Mouse (Mus musculus) hindbrain, postnatal 0 days (tissue): ENCODE data around the gene Tmem220. TPM values are rescaled to one million over a fixed set of nuclear protein-coding genes. Genes with fewer than 3 reads are reported as not detected.
"Not testable (repeated sequence)": the region's sequence is repeated elsewhere in the genome, so short reads cannot be mapped to it uniquely, and the experiment has no call there.

Source experiments
- ATAC-seq: fragments of 200-750 bp; cut with Nextera tagmentation; 2 replicates; pipeline ENCODE4 v1.8.0; 2017; ENCODE audit warnings: mild to moderate bottlenecking, moderate TSS enrichment, moderate library complexity
- DNase-seq: peaks from one replicate; pipeline ENCODE4 v3.0.0-alpha.2; 2015; ENCODE audit warnings: low spot score
- H3K27ac ChIP-seq: fragments of 300-500 bp; sonication (generic); 2 replicates; pipeline ENCODE4 v1.5.1; 2014; ENCODE audit warnings: mild to moderate bottlenecking
- H3K27me3 ChIP-seq: fragments of 300-500 bp; sonication (generic); 2 replicates; pipeline ENCODE4 v1.6.1; 2014; ENCODE audit warnings: low read length, mixed read lengths; ENCODE audit not compliant: insufficient read depth
- H3K36me3 ChIP-seq: fragments of 300-500 bp; sonication (generic); 2 replicates; pipeline ENCODE4 v1.6.1; 2014; ENCODE audit warnings: low read length, mixed read lengths; ENCODE audit not compliant: insufficient read depth
- H3K4me1 ChIP-seq: fragments of 300-500 bp; sonication (generic); 2 replicates; pipeline ENCODE4 v1.6.1; 2014; ENCODE audit warnings: antibody characterized with exemption, low read length, mixed read lengths; ENCODE audit not compliant: insufficient read depth
- H3K4me2 ChIP-seq: fragments of 300-500 bp; sonication (generic); 2 replicates; pipeline ENCODE4 v1.6.1; 2014; ENCODE audit warnings: low read depth, mild to moderate bottlenecking, low read length, moderate library complexity, mixed read lengths
- H3K4me3 ChIP-seq: fragments of 300-500 bp; sonication (generic); 2 replicates; pipeline ENCODE4 v1.5.1; 2014; ENCODE audit warnings: low read length
- H3K9ac ChIP-seq: fragments of 300-500 bp; sonication (generic); replicated peaks from 2 replicates; pipeline ENCODE4 v1.6.1; 2014; ENCODE audit warnings: mild to moderate bottlenecking, low read length, moderate library complexity, mixed read lengths
- H3K9me3 ChIP-seq: fragments of 300-500 bp; sonication (generic); 2 replicates; pipeline ENCODE4 v1.6.1; 2016; ENCODE audit warnings: low read length, mixed read lengths
- CTCF ChIP-seq: IDR thresholded peaks from 2 replicates; pipeline ENCODE4 v1.5.1; 2016; ENCODE audit warnings: antibody characterized with exemption, control low read depth, low read depth
- WGBS: fragments of 180-500 bp; shearing (Covaris S2); extraction: QIAGEN DNeasy Blood & Tissue Kit; methylation state at CpG from one replicate; pipeline ENCODE4 v1.1.7; 2014; 5-methylcytosine and 5-hydroxymethylcytosine counted together
- polyA plus RNA-seq: library from polyadenylated mRNA; unstranded; fragments of >200 nt; fragmentation: Nextera tagmentation; extraction: Ambion mirVana; gene quantifications from 2 replicates; pipeline ENCODE4 v1.2.1, GENCODE M21; 2015
- total RNA-seq: library from RNA; depleted of rRNA; stranded (reverse); fragments of >200 nt; gene quantifications from 2 replicates; pipeline ENCODE4 v1.2.3, GENCODE M21; 2014

Gene Tmem220
- total and polyA plus RNA-seq, 2 experiments from 2014 or later, result 0.26 to 1.1 TPM

DNA sequence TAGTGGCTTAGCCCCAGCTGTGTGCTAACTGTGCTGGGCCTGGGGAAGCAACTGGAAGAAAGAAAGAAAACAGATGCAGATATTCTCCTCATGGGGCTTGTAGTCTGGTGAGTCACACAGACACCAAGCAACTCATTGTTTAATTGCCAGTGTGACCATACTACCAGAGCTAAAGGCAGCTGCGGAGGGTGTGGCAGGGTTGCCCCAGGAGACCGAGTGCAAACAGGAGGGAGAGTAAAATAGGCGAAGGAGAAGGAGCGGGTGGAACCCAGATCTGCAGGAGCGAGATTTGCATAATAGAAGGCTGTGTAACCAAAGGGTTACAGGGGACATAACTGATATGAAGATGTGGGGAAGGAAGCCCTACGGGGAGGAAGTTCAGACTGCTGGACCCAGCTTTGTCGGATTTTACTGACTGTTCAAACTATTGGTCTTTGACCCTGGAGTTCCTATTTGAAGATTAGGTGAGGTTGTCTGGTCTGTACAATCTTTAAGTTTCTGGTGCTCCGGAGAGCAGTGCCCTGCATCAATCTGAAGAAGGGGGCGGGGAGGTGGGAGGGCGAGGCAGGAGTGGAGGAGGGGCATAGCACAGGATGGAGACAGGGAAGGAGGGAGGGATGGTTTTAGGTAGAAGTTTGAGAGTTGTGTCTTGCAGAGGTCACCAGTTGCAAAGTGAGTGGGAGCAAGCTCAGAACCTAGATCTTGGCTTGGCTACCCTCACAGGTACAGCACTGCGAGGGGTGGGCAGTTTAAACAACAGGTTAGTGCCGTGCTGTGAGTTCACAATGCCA is 7.0 kb upstream of the Tmem220 start:
- no peak for DNase-seq
- WGBS, result 13% methylated on average over 12 of the region's 12 CpGs
- no peak overlapping the region for H3K4me2 ChIP-seq
- no peaks in the 10 kb centered on the region for H3K4me1 ChIP-seq
- H3K36me3 ChIP-seq, result no peaks in the 10 kb centered on the region
- no peaks in the 10 kb centered on the region for H3K9me3 ChIP-seq
- no peak for TF ChIP-seq CTCF
- no peak for ATAC-seq
- H3K9ac ChIP-seq, result no peak overlapping the region
- H3K27ac ChIP-seq, result no peak overlapping the region
- H3K27me3 ChIP-seq, result no peaks in the 10 kb centered on the region
- H3K4me3 ChIP-seq, result no peak overlapping the region

DNA sequence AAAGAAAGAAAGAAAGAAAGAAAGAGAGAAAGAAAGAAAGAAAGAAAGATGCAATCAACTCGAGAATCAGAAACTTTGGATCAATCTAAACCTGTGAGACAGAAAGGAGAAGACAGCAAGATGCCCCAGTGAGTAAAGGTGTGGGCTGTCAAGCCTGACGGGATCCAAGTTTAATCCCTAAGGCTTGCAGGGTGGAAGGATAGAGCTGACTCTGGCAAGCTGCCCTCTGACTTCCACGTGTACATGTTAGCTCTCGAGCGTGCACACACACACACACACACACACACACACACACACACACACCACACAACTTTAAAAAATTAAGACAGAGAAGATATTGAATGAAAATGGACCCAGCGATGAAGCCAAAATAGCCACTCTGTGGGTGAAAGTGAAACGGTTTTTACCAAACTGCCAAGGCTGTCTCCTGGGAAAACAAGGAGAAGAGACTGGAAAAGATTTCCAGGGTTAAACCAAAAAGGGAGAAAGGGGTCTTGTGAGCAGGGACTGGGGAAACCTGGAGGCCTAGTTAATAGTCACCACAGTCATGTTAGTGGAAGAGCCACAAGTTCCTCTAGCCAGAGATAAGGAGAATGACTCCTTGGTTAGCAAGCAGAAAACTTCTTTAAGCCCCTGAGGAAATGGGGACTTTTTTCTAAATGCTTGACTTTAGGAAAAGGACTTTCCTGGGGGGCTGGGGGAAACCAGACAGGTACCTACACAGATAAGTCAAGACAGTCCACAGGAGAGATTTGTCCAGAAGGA is 5.1 kb upstream of the Tmem220 start:
- DNase-seq, result no peak
- Histone ChIP-seq H3K4me3 (no peak overlapping the region), H3K4me2 (no peak overlapping the region), H3K36me3 (no peaks in the 10 kb centered on the region), H3K9me3 (no peaks in the 10 kb centered on the region), H3K27me3 (no peaks in the 10 kb centered on the region), H3K9ac (no peak overlapping the region), H3K27ac (no peak overlapping the region), H3K4me1 (no peaks in the 10 kb centered on the region)
- 46% methylated on average over 7 of the region's 7 CpGs for WGBS
- no peak for TF ChIP-seq CTCF
- ATAC-seq, result no peak

DNA sequence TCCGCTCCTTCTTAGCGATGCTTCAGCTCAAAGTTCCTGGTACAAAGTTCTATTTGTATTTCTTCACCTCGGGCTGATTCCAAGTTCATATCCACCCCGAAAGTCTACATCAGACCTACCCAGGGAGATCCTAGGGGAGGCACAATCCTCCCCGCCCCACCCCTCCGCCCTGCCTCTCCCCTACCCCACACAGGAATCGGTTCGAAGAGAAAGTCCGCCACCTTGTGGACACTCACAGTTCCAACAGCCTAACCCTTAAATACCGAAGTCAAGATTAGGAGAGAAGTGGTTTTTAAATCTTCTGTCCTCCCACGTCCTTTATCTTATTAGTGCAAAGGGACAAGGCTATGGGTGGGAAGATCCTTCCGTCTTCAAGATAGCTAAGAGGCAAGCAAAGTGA is 4.0 kb upstream of the Tmem220 start:
- ATAC-seq, result peak; percentile 38; the same call in 1 of the 2 replicates

DNA sequence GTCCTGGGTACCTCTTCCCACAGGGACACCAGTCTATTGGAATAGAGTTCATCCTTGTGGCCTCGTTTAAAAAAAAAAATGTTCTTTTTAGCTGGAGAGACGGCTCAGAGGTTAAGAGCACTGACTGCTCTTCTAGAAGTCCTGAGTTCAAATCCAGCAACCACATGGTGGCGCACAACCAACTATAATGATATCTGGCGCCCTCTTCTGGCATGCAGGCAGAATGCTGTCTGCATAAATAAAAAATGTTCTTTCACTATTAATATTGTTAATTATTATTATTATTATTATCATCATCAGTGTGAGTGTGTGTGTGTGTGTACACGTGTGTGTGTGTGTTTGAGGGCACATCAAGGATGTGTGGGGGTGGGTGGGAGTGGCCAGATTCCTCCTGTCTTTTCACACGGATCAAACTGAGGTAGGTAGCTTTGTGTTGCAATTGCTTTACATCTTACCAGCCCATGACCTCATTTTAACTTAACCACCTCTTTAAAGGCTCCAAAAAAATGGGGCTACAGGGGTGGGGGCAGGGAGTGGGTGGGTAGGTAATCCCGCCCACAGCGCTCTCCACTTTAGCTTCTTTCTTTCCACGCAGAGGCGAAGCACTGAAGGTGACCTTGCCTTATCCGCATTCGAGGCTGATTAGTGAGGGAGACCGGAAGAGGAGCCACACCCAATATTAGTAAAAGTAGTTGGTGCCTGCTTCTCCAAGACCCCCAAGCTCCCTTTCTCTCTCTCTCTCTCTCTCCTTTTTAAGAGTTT is 2.4 kb upstream of the Tmem220 start:
- no peaks in the 10 kb centered on the region for H3K36me3 ChIP-seq
- H3K27ac ChIP-seq, result no peak overlapping the region
- no peaks in the 10 kb centered on the region; the same call in 1 of the 2 replicates for H3K4me1 ChIP-seq
- H3K4me2 ChIP-seq, result no peak overlapping the region
- no peak overlapping the region for H3K4me3 ChIP-seq
- H3K27me3 ChIP-seq, result no peaks in the 10 kb centered on the region
- H3K9me3 ChIP-seq, result no peaks in the 10 kb centered on the region
- TF ChIP-seq CTCF, result peak; percentile 65
- 91% methylated on average over 13 of the region's 13 CpGs for WGBS
- DNase-seq (peak; percentile 17), ATAC-seq (no peak)
- no peak overlapping the region for H3K9ac ChIP-seq

More for the DNA sequence above, 4.0 kb upstream of the Tmem220 start:
- 4% methylated on average over 12 of the region's 12 CpGs for WGBS
- Histone ChIP-seq H3K27ac (no peak overlapping the region), H3K27me3 (no peaks in the 10 kb centered on the region), H3K9ac (no peak overlapping the region), H3K4me1 (no peaks in the 10 kb centered on the region; the same call in 1 of the 2 replicates), H3K4me3 (no peak overlapping the region; the same call in 1 of the 2 replicates), H3K4me2 (peak overlapping the region; percentile 44), H3K36me3 (no peaks in the 10 kb centered on the region), H3K9me3 (no peaks in the 10 kb centered on the region)
- TF ChIP-seq CTCF, result peak; percentile 83
- DNase-seq, result peak; percentile 83

DNA sequence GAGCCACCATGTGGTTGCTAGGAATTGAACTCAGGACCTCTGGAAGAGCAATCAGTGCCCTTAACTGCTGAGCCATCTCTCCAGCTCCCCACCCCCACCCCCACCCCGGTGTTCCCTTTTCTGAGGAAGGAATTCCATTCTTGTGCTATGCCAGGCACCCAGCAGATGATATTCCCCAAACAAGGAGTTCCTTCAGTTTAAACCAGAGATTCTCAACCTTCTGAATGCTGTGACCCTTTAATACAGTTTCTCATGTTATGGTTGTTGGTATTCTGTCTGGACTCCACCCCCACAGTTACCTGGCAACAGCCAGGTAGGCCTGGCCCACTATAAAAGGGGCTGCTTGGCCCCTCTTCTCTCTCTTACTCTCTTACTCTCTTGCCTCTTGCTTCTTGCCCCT is 1.8 kb upstream of the Tmem220 start:
- not testable (repeated sequence) for H3K4me2 ChIP-seq, H3K27ac ChIP-seq, H3K9ac ChIP-seq, H3K4me1 ChIP-seq, DNase-seq, H3K4me3 ChIP-seq, H3K27me3 ChIP-seq, ATAC-seq, H3K9me3 ChIP-seq, H3K36me3 ChIP-seq
- 32% methylated on average over 1 of the region's 1 CpGs for WGBS

DNA sequence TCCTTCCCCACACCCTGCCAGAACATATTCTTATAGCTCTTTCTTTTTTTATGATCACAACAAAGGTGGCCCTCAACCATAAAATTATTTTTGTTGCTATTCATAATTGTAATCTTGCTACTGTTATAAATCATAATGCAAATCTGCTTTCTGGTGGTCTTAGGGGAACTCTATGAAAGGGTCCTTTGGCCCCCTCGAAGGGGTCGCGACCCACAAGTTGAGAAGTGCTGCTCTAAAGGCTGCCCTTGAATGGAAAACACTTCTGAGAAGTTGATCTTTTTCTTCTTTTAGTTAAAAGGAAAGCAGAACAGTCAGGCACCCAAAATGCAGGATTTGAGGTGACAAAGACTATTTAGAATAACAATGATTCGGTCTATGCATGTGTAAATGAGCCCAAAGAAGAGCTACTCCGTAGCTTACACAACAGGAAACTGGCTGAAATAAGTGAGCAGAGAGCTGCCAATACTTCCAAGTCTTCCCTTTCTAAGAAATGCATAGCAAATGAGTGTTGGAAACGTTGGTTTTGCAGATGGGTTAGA is 1.1 kb upstream of the Tmem220 start:
- Histone ChIP-seq H3K36me3 (no peaks in the 10 kb centered on the region), H3K27ac (no peak overlapping the region), H3K4me3 (no peak overlapping the region), H3K27me3 (no peaks in the 10 kb centered on the region), H3K4me1 (no peaks in the 10 kb centered on the region; the same call in 1 of the 2 replicates), H3K9ac (no peak overlapping the region), H3K4me2 (peak overlapping the region; percentile 74), H3K9me3 (no peaks in the 10 kb centered on the region)
- DNase-seq (no peak), ATAC-seq (no peak)
- no peak for TF ChIP-seq CTCF
- 18% methylated on average over 6 of the region's 6 CpGs for WGBS
